Mouse (Mus musculus): ENCODE results near the gene Cartpt. TPM values are rescaled to one million over a fixed set of nuclear protein-coding genes. Genes with fewer than 3 reads are reported as not detected.
"Not testable (repeated sequence)": the region's sequence is repeated elsewhere in the genome, so short reads cannot be mapped to it uniquely, and the experiment has no call there.

Cartpt gene
- total RNA-seq (2022) = 10 to 100 TPM in 2 of 4 experiments, 1 to 10 TPM in 2; 7.2 to 21.1 (median 11.5) TPM

- DNase-seq = no peak
Observed at GRCm38 (mm10) chr13:99900965-99901364, at the start of gene Cartpt. TSS of gene Cartpt (minus strand) at chr13:99901091.

DNA sequence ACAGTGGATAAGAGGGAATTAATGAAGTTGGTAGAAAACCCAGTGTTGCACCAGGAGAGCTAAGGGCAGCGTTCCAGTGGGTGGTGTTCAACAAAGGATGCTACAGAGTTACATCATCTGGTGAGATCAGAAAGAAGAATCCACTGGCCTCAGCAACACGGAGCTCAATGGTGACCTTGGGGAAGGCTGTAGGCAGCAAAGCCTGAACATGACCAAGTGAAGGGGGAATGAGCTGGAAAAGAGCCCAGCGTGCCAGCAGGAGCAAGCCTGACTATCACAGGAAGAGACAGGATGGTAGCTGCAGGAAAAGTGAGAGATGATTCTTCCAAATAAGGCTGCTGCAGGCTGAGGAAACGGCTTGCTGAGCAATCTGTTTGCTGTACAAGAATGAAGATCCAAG lies 46.5 kb upstream of the Cartpt start:
- peak; percentile 3 for DNase-seq

GRCm38 (mm10) chr13:99943525-99943924 lies 42.6 kb upstream of the Cartpt start:
- DNase-seq = no peak

DNA sequence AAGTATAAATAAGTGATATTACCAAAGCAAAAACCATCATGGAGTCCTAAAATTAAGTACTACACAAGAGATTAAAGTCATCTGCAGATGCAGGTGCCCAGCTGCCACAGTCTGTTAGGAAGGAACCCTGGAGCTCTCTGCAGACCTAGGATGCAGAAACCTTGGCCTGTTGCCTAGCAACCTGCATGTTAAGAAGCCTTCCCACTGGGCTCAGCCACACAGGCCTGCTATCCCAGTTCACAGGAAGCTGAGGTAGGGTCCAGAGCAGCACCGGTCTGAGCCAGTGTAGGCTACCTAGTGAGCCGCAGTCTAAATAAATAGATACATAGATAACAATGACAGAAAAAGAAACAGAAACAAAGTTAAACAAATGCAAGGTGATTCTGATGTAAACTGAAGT lies 39.7 kb upstream of the Cartpt start:
- no peak for DNase-seq

- no peak for DNase-seq
Observed at GRCm38 (mm10) chr13:99939320-99939671, 38.4 kb upstream of the Cartpt start.

GRCm38 (mm10) chr13:99938606-99939319 lies 37.9 kb upstream of the Cartpt start:
- no peak for DNase-seq

DNA sequence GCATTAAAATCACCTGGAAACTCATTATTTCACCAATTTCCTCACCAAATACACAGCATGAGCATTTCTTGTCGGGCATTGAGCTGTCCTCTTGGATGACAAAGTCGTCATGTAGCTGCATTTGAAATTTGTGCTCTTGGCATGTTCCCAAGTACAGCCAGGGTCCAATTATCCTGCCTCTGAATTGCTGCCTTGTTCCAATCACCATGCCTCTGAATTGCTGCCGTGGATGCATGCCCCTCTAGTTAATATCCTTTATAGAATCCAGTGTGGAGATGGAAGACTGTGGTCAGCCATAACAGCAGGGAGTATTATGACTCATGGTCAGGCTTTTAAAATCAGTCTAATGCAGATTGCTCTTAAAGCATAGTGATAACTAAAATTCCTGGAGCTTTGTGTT lies 36.9 kb upstream of the Cartpt start:
- DNase-seq = no peak

- no peak for DNase-seq
Observed at GRCm38 (mm10) chr13:99932406-99932805, 31.5 kb upstream of the Cartpt start.

- DNase-seq = no peak
Observed at GRCm38 (mm10) chr13:99931502-99931901, 30.6 kb upstream of the Cartpt start.

DNA sequence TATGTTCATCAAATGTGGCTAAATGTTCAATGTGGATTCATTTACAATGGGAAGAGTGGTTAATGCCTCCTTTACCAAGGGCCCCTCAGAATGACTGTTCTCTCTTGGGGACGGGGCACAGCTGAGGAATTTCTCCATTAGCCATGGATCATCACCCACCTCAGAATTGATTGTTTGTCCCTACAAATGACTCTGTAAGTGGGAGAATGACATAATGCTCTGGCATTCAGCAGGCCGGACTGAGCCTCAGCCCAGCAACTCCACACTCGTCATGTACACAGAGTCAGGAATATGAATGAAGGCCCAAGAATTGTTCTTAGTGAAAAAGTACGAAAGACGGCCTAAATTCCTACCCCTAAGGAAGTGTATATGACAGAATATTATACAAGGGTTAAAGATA lies 25.4 kb upstream of the Cartpt start:
- no peak for DNase-seq

GRCm38 (mm10) chr13:99915632-99916031 lies 14.7 kb upstream of the Cartpt start:
- DNase-seq = no peak

- peak; percentile 16 for DNase-seq
Observed at GRCm38 (mm10) chr13:99900557-99900892, 366 bp downstream of the Cartpt start.

- DNase-seq = no peak
Observed at GRCm38 (mm10) chr13:99899670-99900556, 978 bp downstream of the Cartpt start.

DNA sequence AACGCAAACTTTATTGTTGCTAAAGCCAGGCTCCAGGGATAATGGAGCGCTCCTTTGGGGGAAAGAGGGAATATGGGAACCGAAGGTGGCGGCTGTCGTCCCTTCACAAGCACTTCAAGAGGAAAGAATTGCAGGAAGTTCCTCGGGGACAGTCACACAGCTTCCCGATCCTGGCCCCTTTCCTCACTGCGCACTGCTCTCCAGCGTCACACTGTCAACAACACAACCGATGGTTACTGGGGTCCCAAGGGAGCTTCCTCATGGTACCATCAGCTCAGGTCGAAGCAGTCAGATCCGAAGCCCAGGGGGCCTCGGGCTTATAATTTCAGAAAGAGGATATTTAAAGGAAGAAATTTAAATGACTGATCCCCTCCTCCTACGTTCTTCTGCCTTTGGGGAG lies 2.1 kb downstream of the Cartpt start:
- DNase-seq = no peak

DNA sequence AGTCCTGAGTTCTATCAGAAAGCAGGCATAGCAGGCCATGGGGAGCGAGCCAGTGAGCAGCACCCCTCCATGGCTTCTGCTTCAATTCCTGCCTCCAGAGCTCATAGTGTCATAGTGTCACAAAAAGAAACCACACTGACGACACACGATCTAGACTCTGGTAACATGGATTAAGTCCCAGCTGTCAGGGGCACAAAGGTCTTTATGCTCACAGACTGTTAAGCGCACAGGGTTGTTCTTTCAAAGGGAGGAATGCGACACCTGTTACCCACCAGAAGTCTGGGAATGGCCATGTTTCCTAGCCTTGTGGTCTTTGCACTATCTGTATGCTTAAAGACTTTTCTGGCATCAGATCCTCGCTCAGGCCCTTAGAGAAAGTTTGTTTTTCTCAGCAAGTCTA lies 15.3 kb downstream of the Cartpt start:
- DNase-seq = no peak

- not testable (repeated sequence) for DNase-seq
Observed at GRCm38 (mm10) chr13:99881774-99882173, 19.1 kb downstream of the Cartpt start.

GRCm38 (mm10) chr13:99879696-99880095 lies 21.2 kb downstream of the Cartpt start:
- no peak for DNase-seq

DNA sequence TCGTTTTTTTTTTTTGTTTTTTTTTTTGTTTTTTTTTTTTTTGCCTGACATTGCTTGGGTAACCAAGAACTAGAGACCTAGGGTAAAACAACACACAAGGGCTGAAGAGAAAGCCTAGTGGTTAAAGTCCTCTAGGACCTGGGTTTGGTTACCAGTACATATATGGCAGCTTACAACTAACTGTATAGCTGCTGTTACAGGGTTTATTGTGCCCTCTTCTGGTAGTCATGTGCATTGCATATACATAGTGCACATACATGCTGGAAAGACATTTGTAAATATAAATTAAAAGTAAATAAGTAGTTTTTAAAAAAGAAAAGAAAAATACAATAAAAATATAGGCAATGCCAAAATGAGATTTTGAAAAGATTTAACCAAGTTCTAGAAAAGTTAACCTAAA lies 28.8 kb downstream of the Cartpt start:
- no peak for DNase-seq

DNA sequence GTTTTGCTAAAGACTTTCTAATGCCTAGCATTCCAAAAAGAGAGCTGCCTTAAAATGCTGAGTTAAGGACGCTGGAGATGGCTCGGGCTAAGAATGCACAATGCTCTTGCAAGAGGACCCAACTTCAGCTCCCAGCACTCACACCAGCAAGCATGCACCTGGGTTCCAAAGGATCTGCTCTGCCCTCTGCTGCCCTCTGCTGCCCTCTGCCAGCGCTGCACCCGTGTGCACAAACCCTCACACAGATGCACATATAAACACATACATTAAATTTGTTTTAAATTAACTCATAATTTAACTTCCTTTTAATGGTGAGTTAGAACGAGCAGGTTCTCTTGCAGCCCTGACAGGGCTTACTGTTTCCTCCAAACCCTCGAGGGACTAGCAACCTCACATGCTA lies 32.5 kb downstream of the Cartpt start:
- no peak for DNase-seq

DNA sequence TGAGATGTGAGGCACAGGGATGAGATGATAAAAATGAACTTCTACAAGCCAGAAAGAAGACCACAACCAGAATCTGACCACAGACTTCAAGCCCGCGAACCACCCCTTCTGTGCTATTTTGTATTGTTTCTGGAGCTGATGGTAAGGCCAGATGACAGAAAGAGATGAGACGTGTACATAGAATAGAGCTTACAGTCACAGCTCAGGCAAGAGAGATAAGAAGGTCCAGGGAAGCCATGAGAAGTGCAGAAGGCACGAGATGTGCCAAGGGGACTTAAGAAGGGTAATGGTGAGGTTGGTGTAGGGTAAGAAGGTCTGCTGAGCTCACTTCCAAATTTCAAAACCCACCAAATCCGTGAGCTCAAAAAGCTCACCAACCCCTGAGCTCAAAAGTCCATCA lies 36.6 kb downstream of the Cartpt start:
- DNase-seq = no peak

- no peak for DNase-seq
Observed at GRCm38 (mm10) chr13:99860670-99861069, 40.2 kb downstream of the Cartpt start.

GRCm38 (mm10) chr13:99859082-99859481 lies 41.8 kb downstream of the Cartpt start:
- no peak for DNase-seq

GRCm38 (mm10) chr13:99857879-99858278 lies 43.0 kb downstream of the Cartpt start:
- DNase-seq = no peak

DNA sequence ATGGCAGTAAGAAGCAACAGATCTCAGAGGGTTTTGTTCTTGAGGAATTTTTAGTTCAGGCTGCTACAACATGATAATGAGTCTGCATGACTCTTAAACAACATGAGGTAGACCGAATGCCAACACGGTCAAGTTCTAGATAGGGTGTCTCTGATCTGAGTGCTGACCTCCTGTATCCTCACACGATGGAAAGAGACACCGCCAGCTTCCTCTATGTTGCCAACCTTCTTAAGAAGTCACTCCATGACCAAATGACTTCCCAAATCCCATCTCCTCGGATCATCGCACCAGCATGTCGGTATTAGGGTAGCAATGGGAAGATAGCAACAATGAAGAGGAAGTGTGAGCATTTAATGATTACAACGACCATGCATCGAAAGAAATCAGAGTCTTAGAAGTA lies 43.6 kb downstream of the Cartpt start:
- DNase-seq = no peak

Data from adrenal gland, adult 8-10 months (tissue).